Mouse (Mus musculus): ENCODE data around the gene Mtch1. TPM values are rescaled to one million over a fixed set of nuclear protein-coding genes. Genes with fewer than 3 reads are reported as not detected.

Mtch1 gene
- polyA plus RNA-seq, 1 experiment from 2014 or later, result 530 TPM

DNA sequence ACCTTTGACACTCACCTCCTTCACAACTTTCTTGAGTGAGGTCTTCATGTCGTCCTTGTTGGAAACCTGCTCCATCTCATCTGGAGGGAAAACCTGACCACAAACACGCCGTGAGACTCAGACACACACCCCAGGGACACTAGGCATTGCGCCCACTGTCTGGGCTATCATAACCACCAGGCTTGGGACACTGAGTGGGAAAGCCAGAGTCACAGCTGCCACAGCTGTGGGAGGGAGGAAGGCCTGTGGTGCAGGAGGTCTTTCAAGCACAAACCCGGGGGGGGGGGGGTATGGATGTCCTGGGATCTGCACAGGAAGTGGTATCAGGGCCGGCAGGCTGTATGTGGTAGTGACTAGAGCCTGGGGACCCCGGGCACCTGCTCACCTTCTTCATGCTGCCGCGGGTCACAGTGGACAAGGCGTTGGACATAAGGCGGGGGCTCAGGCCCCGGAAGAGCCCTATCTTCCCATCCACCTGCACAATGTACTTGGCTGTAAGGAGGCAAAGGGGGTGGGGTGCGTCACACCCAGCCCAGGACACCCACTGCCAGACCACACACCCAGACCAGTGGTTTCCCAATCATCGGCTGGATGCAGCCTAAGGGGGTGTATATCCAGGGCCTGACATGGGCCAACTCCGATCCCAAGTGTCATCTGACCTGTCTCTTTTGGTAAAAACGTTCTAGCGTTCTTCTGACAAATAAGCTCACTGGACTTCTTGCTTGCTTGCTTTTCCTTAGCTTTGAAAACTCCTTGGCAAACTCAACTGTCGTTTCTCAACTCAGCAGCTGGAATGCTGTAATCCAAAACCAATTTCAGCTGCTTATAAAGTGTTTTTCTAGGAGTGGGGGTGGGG, 7.1 kb downstream of the Mtch1 start:
- Histone ChIP-seq H3K4me2 (replicated peaks) (no peak overlapping the region), H3K4me3 (replicated peaks; ENCODE audit: low read length) (no peak overlapping the region), H3K27me3 (ENCODE audit: control insufficient read depth, insufficient read depth, low read length) (no peaks in the 10 kb centered on the region), H3K9me3 (ENCODE audit: control insufficient read depth, low read length) (no peaks in the 10 kb centered on the region), H3K36me3 (replicated peaks; ENCODE audit: control insufficient read depth, insufficient read depth) (peaks cover 77% of the 10 kb centered on the region), H3K27ac (0 out of 2 replicates have a peak overlapping the region, but pooled peaks have one; percentile 69), H3K9ac (no peak overlapping the region), H3K4me1 (replicated peaks; ENCODE audit: control insufficient read depth, insufficient read depth, low read length) (peaks cover 32% of the 10 kb centered on the region)
- ATAC-seq (ENCODE audit: low FRiP score) (no peak), DNase-seq (ENCODE audit: low spot score) (no peak)
- 85% methylated on average over 18 of the region's 18 CpGs for WGBS

DNA sequence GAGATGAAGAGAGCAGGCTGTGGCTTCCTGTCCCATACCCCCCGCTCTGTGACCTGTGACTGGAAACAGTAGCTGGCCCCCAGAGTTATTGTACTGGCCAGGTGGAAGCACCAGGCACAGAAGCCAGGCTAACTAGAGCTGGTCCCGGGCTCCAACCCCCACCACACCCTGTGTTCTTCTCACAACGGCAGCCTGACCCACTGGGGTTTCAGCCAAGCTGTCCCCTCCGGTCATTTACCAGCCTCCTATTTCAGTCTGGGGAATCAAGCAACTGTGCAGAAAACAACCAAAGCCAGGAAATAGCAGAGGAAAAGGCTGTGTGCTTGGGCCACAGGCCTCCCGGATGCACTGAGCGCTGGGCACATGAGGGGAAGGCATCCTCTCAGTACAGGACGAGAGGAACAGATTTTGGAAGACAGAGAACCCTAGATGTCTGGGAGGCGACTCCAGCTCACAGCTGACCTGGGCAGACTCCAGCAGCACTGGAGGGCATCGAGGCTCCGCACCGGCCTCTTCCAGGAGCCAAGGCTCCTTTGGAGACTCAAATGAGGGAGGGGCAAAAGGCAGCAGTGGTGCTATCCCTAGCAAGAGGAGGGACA, 8.5 kb downstream of the Mtch1 start:
- no peak for ATAC-seq (ENCODE audit: low FRiP score)
- whole genome bisulfite sequencing, result 80% methylated on average over 11 of the region's 11 CpGs
- no peaks in the 10 kb centered on the region for H3K9me3 ChIP-seq (ENCODE audit: control insufficient read depth, low read length)
- no peak overlapping the region for H3K4me3 ChIP-seq (replicated peaks; ENCODE audit: low read length)
- H3K9ac ChIP-seq, result no peak overlapping the region
- DNase-seq (ENCODE audit: low spot score), result no peak
- H3K4me1 ChIP-seq (replicated peaks; ENCODE audit: control insufficient read depth, insufficient read depth, low read length), result peaks cover 25% of the 10 kb centered on the region
- no peak overlapping the region for H3K4me2 ChIP-seq (replicated peaks)
- peaks cover 88% of the 10 kb centered on the region for H3K36me3 ChIP-seq (replicated peaks; ENCODE audit: control insufficient read depth, insufficient read depth)
- peak overlapping the region; percentile 66 for H3K27ac ChIP-seq
- no peaks in the 10 kb centered on the region for H3K27me3 ChIP-seq (ENCODE audit: control insufficient read depth, insufficient read depth, low read length)

GRCm38 (mm10) chr17:29337979-29338823, 9.5 kb downstream of the Mtch1 start:
- Histone ChIP-seq H3K9me3 (ENCODE audit: control insufficient read depth, low read length) (no peaks in the 10 kb centered on the region), H3K9ac (no peak overlapping the region), H3K36me3 (replicated peaks; ENCODE audit: control insufficient read depth, insufficient read depth) (peaks cover 87% of the 10 kb centered on the region), H3K4me2 (replicated peaks) (no peak overlapping the region), H3K4me3 (replicated peaks; ENCODE audit: low read length) (no peak overlapping the region), H3K4me1 (replicated peaks; ENCODE audit: control insufficient read depth, insufficient read depth, low read length) (peaks cover 25% of the 10 kb centered on the region), H3K27ac (peak overlapping the region; percentile 66), H3K27me3 (ENCODE audit: control insufficient read depth, insufficient read depth, low read length) (no peaks in the 10 kb centered on the region)
- 76% methylated on average over 9 of the region's 9 CpGs for WGBS
- DNase-seq (ENCODE audit: low spot score), result peak; percentile 52
- peak; percentile 54 for ATAC-seq (ENCODE audit: low FRiP score)

- 96% methylated on average over 19 of the region's 19 CpGs for WGBS
- Histone ChIP-seq H3K9ac (no peak overlapping the region), H3K9me3 (ENCODE audit: control insufficient read depth, low read length) (no peaks in the 10 kb centered on the region), H3K4me2 (replicated peaks) (no peak overlapping the region), H3K27me3 (ENCODE audit: control insufficient read depth, insufficient read depth, low read length) (no peaks in the 10 kb centered on the region), H3K27ac (no peak overlapping the region), H3K36me3 (replicated peaks; ENCODE audit: control insufficient read depth, insufficient read depth) (peaks cover 90% of the 10 kb centered on the region), H3K4me1 (replicated peaks; ENCODE audit: control insufficient read depth, insufficient read depth, low read length) (peaks cover 17% of the 10 kb centered on the region), H3K4me3 (replicated peaks; ENCODE audit: low read length) (no peak overlapping the region)
- no peak for ATAC-seq (ENCODE audit: low FRiP score)
- DNase-seq (ENCODE audit: low spot score), result no peak
These were observed 11.3 kb downstream of the Mtch1 start for GRCm38 (mm10) chr17:29336266-29336990.

DNA sequence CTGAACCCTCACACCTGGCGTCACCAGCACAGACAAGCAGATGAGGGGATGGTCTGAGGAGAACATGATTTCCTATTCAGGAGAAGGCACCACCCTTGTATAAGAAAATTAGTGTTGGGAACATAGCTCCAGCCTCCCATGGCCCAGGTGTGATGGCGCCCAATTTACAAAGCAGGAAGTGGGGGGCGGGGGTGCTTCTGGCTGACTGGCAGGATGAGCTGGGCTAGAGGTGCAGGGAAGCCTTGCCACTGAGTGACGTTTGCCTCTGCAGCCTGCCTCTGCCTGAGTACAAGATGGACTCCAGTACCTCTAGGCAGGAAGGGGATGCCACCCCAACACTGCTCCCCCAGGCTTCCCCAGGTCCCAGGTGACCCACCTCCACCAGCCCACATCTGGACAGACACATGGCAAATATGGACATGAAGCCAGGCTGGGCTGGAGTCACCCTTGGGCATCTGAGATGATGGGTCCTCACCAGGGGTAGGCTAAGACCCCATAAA, 15.5 kb downstream of the Mtch1 start:
- 0 out of 2 replicates have a peak overlapping the region, but pooled peaks have one; percentile 52 for H3K27ac ChIP-seq
- H3K4me3 ChIP-seq (replicated peaks; ENCODE audit: low read length), result no peak overlapping the region
- H3K4me1 ChIP-seq (replicated peaks; ENCODE audit: control insufficient read depth, insufficient read depth, low read length), result peaks cover 6% of the 10 kb centered on the region
- no peak overlapping the region for H3K9ac ChIP-seq
- H3K9me3 ChIP-seq (ENCODE audit: control insufficient read depth, low read length), result no peaks in the 10 kb centered on the region
- H3K36me3 ChIP-seq (replicated peaks; ENCODE audit: control insufficient read depth, insufficient read depth), result peaks cover 64% of the 10 kb centered on the region
- WGBS, result 94% methylated on average over 4 of the region's 4 CpGs
- ATAC-seq (ENCODE audit: low FRiP score) (no peak), DNase-seq (ENCODE audit: low spot score) (no peak)
- no peak overlapping the region for H3K4me2 ChIP-seq (replicated peaks)
- no peaks in the 10 kb centered on the region for H3K27me3 ChIP-seq (ENCODE audit: control insufficient read depth, insufficient read depth, low read length)

- Histone ChIP-seq H3K9me3 (ENCODE audit: control insufficient read depth, low read length) (no peaks in the 10 kb centered on the region), H3K9ac (no peak overlapping the region), H3K27ac (peak overlapping the region; percentile 70), H3K27me3 (ENCODE audit: control insufficient read depth, insufficient read depth, low read length) (no peaks in the 10 kb centered on the region), H3K4me3 (replicated peaks; ENCODE audit: low read length) (no peak overlapping the region), H3K4me1 (replicated peaks; ENCODE audit: control insufficient read depth, insufficient read depth, low read length) (peaks cover 19% of the 10 kb centered on the region), H3K36me3 (replicated peaks; ENCODE audit: control insufficient read depth, insufficient read depth) (peaks cover 50% of the 10 kb centered on the region), H3K4me2 (replicated peaks) (no peak overlapping the region)
- DNase-seq (ENCODE audit: low spot score), result peak; percentile 31
- no peak for ATAC-seq (ENCODE audit: low FRiP score)
- 25% methylated on average over 5 of the region's 5 CpGs for WGBS
These were observed 16.9 kb downstream of the Mtch1 start for GRCm38 (mm10) chr17:29330671-29331410.

DNA sequence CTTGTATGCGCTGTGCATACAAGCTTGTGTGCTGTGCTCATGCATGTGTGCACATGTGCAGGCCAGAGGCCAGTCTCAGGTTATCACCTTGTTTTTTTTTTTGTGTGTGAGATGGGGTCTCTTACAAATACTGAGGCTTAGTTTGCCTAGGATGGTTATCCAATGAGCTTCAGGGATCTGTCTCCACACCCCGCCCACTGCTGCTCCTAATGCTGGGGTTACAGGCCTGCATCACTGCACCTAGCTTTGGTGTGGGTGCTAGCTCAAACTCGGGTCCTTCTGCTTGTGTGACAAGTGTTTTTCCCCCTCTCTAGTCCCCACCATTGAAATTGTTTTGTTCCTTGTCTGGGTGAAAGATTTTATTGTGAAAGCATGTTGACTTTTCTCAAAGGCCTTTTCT, 17.5 kb downstream of the Mtch1 start:
- Histone ChIP-seq H3K9me3 (ENCODE audit: control insufficient read depth, low read length) (no peaks in the 10 kb centered on the region), H3K4me2 (replicated peaks) (no peak overlapping the region), H3K9ac (no peak overlapping the region), H3K4me3 (replicated peaks; ENCODE audit: low read length) (no peak overlapping the region), H3K36me3 (replicated peaks; ENCODE audit: control insufficient read depth, insufficient read depth) (peaks cover 44% of the 10 kb centered on the region), H3K4me1 (replicated peaks; ENCODE audit: control insufficient read depth, insufficient read depth, low read length) (peaks cover 19% of the 10 kb centered on the region), H3K27ac (peak overlapping the region; percentile 70; the same call in 1 of the 2 replicates), H3K27me3 (ENCODE audit: control insufficient read depth, insufficient read depth, low read length) (no peaks in the 10 kb centered on the region)
- no peak for ATAC-seq (ENCODE audit: low FRiP score)
- 88% methylated on average over 3 of the region's 3 CpGs for WGBS
- no peak for DNase-seq (ENCODE audit: low spot score)

DNA sequence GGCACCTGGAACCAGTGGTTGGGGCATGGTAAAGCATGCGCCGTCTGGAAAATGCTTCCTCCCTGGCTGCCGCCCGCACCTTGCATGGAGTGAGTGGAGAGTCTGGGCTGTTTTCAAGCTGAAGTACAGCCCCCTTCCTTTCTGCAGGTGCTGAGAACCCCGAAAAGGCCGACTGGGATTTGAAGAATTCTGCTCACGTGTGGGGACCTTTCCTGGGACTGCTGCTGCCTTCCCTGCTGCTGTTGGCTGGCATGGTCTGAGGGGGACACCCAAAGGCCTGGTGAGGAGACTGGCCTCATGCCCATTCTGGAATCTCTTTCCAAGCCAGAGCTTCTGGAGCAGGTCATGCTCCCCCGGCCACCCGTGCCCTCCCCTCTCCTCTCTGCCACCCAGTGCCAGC, 20.0 kb downstream of the Mtch1 start:
- H3K9me3 ChIP-seq (ENCODE audit: control insufficient read depth, low read length), result no peaks in the 10 kb centered on the region
- H3K9ac ChIP-seq, result 0 out of 2 replicates have a peak overlapping the region, but pooled peaks have one; percentile 53
- no peak overlapping the region for H3K4me3 ChIP-seq (replicated peaks; ENCODE audit: low read length)
- H3K4me1 ChIP-seq (replicated peaks; ENCODE audit: control insufficient read depth, insufficient read depth, low read length), result peaks cover 19% of the 10 kb centered on the region
- WGBS, result 80% methylated on average over 9 of the region's 9 CpGs
- peaks cover 22% of the 10 kb centered on the region for H3K36me3 ChIP-seq (replicated peaks; ENCODE audit: control insufficient read depth, insufficient read depth)
- ATAC-seq (ENCODE audit: low FRiP score) (no peak), DNase-seq (ENCODE audit: low spot score) (no peak)
- H3K27me3 ChIP-seq (ENCODE audit: control insufficient read depth, insufficient read depth, low read length), result peaks cover 5% of the 10 kb centered on the region
- no peak overlapping the region for H3K27ac ChIP-seq
- H3K4me2 ChIP-seq (replicated peaks), result no peak overlapping the region
